In genomic region chr4:136117022-136117421, GRCm38 (mm10) we compare ENCODE assay signal across 8 mouse cellular contexts. TPM values are rescaled to one million over a fixed set of nuclear protein-coding genes. Genes with fewer than 3 reads are reported as not detected.
DNase-seq lines count a peak whose midpoint lies in the region; ATAC-seq and TF ChIP-seq lines count a peak whose summit lies in the region.

No protein-coding gene starts in this region.

- H3K9ac ChIP-seq in lung, embryonic 16.5 days (ENCODE audit: low read length) = peak overlapping the region; percentile 26; the same call in 1 of the 2 replicates
- H3K9ac ChIP-seq in hindbrain, embryonic 14.5 days = no peak overlapping the region

- H3K9me3 ChIP-seq in embryonic facial prominence, embryonic 10.5 days = no peaks in the 10 kb centered on the region
- no peaks in the 10 kb centered on the region for H3K9me3 ChIP-seq in lung, embryonic 16.5 days (ENCODE audit: control insufficient read depth, low read length)
- H3K9me3 ChIP-seq in hindbrain, embryonic 14.5 days (ENCODE audit: control insufficient read depth, low read length) = no peaks in the 10 kb centered on the region

- ATAC-seq in lung, embryonic 16.5 days (ENCODE audit: low read depth) = peak; percentile 81
- ATAC-seq in hindbrain, embryonic 14.5 days (ENCODE audit: low FRiP score) = no peak

- intact Hi-C loops in heart, postnatal 10 days (cut with DNase I) = no loop called here

- DNase-seq in retina, postnatal 1 day = peak; percentile 78
- DNase-seq in retina, embryonic 14.5 days (ENCODE audit: low spot score) = no peak
- no peak for DNase-seq in embryonic facial prominence, embryonic 10.5 days (ENCODE audit: low spot score)
- peak; percentile 78 for DNase-seq in heart, postnatal 10 days
- DNase-seq in cerebellum, adult 2 months = no peak
- DNase-seq in right cerebral cortex, postnatal 36 days (ENCODE audit: low spot score in 2 of 2) = no peak
- DNase-seq in hindbrain, embryonic 14.5 days (ENCODE audit: low spot score) = no peak

- no peaks in the 10 kb centered on the region for H3K27me3 ChIP-seq in embryonic facial prominence, embryonic 10.5 days (replicated peaks; ENCODE audit: low read depth, poor library complexity, severe bottlenecking)
- no peaks in the 10 kb centered on the region for H3K27me3 ChIP-seq in lung, embryonic 16.5 days (ENCODE audit: control insufficient read depth, insufficient read depth, low read depth, low read length)
- no peaks in the 10 kb centered on the region for H3K27me3 ChIP-seq in cerebellum, adult 2 months (ENCODE audit: control insufficient read depth, insufficient read depth, low read length)
- H3K27me3 ChIP-seq in hindbrain, embryonic 14.5 days (ENCODE audit: control insufficient read depth, insufficient read depth, low read length) = no peaks in the 10 kb centered on the region

- no peaks in the 10 kb centered on the region for H3K36me3 ChIP-seq in embryonic facial prominence, embryonic 10.5 days (replicated peaks)
- H3K36me3 ChIP-seq in lung, embryonic 16.5 days (ENCODE audit: control insufficient read depth, insufficient read depth, low read length) = no peaks in the 10 kb centered on the region
- no peaks in the 10 kb centered on the region for H3K36me3 ChIP-seq in hindbrain, embryonic 14.5 days (replicated peaks; ENCODE audit: control insufficient read depth, insufficient read depth)

- WGBS in embryonic facial prominence, embryonic 10.5 days = 67% methylated on average over 13 of the region's 13 CpGs
- 22% methylated on average over 13 of the region's 13 CpGs for WGBS in lung, embryonic 16.5 days
- WGBS in cerebellum, adult 2 months = 38% methylated on average over 13 of the region's 13 CpGs
- WGBS in hindbrain, embryonic 14.5 days = 63% methylated on average over 13 of the region's 13 CpGs

- H3K4me3 ChIP-seq in embryonic facial prominence, embryonic 10.5 days = no peak overlapping the region
- no peak overlapping the region for H3K4me3 ChIP-seq in lung, embryonic 16.5 days (ENCODE audit: low read length)
- H3K4me3 ChIP-seq in cerebellum, adult 2 months (replicated peaks; ENCODE audit: insufficient read depth, low read depth, low read length) = no peak overlapping the region
- no peak overlapping the region for H3K4me3 ChIP-seq in hindbrain, embryonic 14.5 days (replicated peaks; ENCODE audit: low read length)

- peaks cover 48% of the 10 kb centered on the region for H3K4me1 ChIP-seq in embryonic facial prominence, embryonic 10.5 days
- peaks cover 10% of the 10 kb centered on the region for H3K4me1 ChIP-seq in lung, embryonic 16.5 days (replicated peaks; ENCODE audit: control insufficient read depth, insufficient read depth, low read length)
- no peaks in the 10 kb centered on the region for H3K4me1 ChIP-seq in cerebellum, adult 2 months (ENCODE audit: control insufficient read depth, insufficient read depth, low read length)
- H3K4me1 ChIP-seq in hindbrain, embryonic 14.5 days (replicated peaks; ENCODE audit: control insufficient read depth, insufficient read depth, low read length) = no peaks in the 10 kb centered on the region

- TF ChIP-seq CTCF in cerebellum, adult 2 months (IDR thresholded peaks at IDR 0.05; ENCODE audit: borderline replicate concordance, insufficient read depth, low read depth, low read length) = no peak

- no peak for TF ChIP-seq POLR2A in cerebellum, adult 2 months (IDR thresholded peaks at IDR 0.05; ENCODE audit: borderline replicate concordance, insufficient read depth, low read length)

- H3K27ac ChIP-seq in embryonic facial prominence, embryonic 10.5 days (replicated peaks) = peak overlapping the region; percentile 4; the same call in 1 of the 2 replicates
- H3K27ac ChIP-seq in lung, embryonic 16.5 days (ENCODE audit: low read length) = no peak overlapping the region; the same call in 1 of the 2 replicates
- H3K27ac ChIP-seq in cerebellum, adult 2 months (ENCODE audit: insufficient read depth, low read length) = no peak overlapping the region
- H3K27ac ChIP-seq in hindbrain, embryonic 14.5 days = no peak overlapping the region

- H3K4me2 ChIP-seq in lung, embryonic 16.5 days (ENCODE audit: low read depth, low read length) = peak overlapping the region; percentile 43
- H3K4me2 ChIP-seq in hindbrain, embryonic 14.5 days (replicated peaks) = no peak overlapping the region

RNA-seq across cellular contexts. Expression of gene Id3, which starts 26.3 kb away (rescaled TPM):
- polyA plus RNA-seq in embryonic facial prominence, embryonic 10.5 days (2016; fragmentation: Nextera tagmentation; extraction: Ambion mirVana) = 593 and 611 TPM in 2 replicates
- 100 to 1,000 TPM; 104 TPM for total RNA-seq in heart, postnatal 10 days (2021)
- 560 and 561 TPM in 2 replicates for polyA plus RNA-seq in lung, embryonic 16.5 days (2015; fragmentation: Nextera tagmentation; extraction: Ambion mirVana)
- 53.6 and 55.1 TPM in 2 replicates for polyA plus RNA-seq in cerebellum, adult 2 months (2012; rRNA removed)
- polyA plus RNA-seq in hindbrain, embryonic 14.5 days (2014; fragmentation: Nextera tagmentation; extraction: Ambion mirVana) = 194 and 206 TPM in 2 replicates

RNA-seq across cellular contexts. Expression of gene E2f2, which starts 55.2 kb away (rescaled TPM):
- 6.2 TPM in 2 replicates for polyA plus RNA-seq in embryonic facial prominence, embryonic 10.5 days (2016; fragmentation: Nextera tagmentation; extraction: Ambion mirVana)
- 1 to 10 TPM; 4.3 to 6.8 TPM for total RNA-seq in heart, postnatal 10 days (2021)
- polyA plus RNA-seq in lung, embryonic 16.5 days (2015; fragmentation: Nextera tagmentation; extraction: Ambion mirVana) = 18.4 and 18.8 TPM in 2 replicates
- 0.27 and 0.74 TPM in 2 replicates for polyA plus RNA-seq in cerebellum, adult 2 months (2012; rRNA removed)
- 1.2 and 1.3 TPM in 2 replicates for polyA plus RNA-seq in hindbrain, embryonic 14.5 days (2014; fragmentation: Nextera tagmentation; extraction: Ambion mirVana)

Comparison
In these comparisons a context has a peak if more than half of its experiments do, and no peak if none do; other contexts are left out.
1. DNase-seq: peak in retina, postnatal 1 day (single experiment) and heart, postnatal 10 days (2 of 2); none in retina, embryonic 14.5 days (single experiment), embryonic facial prominence, embryonic 10.5 days (single experiment), cerebellum, adult 2 months (0 of 2), right cerebral cortex, postnatal 36 days (0 of 2) and hindbrain, embryonic 14.5 days (single experiment).